Mouse (Mus musculus): ENCODE measurements around the gene Tmem59. TPM values are rescaled to one million over a fixed set of nuclear protein-coding genes. Genes with fewer than 3 reads are reported as not detected.

The Tmem59 gene
- total and polyA plus RNA-seq, 3 experiments, result 50.7 to 71.8 (median 68.5) TPM

DNA sequence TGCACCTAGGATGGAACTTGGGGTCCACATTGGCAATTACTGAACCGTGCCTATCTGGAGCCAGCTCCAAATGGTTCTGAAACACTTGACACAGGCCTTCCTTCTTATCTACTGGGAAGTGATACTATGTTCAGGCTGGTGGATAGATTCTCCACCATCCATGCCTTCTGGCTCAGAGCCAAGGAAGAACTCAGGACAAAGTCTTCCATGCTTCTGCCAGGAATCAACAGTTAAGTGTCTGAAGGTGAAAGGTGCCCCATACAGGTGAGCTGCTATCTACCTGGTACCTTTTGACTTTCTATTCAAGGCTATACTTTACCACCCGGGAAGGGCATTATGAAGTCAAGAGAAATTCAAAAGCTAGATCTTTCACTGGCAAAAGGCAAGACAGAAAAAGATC lies 60.1 kb downstream of the Tmem59 start:
- no peak overlapping the region for H3K9ac ChIP-seq (ENCODE audit: insufficient read depth, low read depth)
- H3K27ac ChIP-seq (ENCODE audit: insufficient read depth, low read depth), result no peak overlapping the region
- no peaks in the 10 kb centered on the region for H3K27me3 ChIP-seq (replicated peaks)
- no peak for DNase-seq (ENCODE audit: extremely low read depth)
- TF ChIP-seq MAZ (IDR thresholded peaks at IDR 0.05; ENCODE audit: low read depth, low read length) (no peak), BHLHE40 (IDR thresholded peaks at IDR 0.05; ENCODE audit: low read depth, low read length) (no peak), SIN3A (IDR thresholded peaks at IDR 0.05; ENCODE audit: low read length) (no peak), ZNF384 (IDR thresholded peaks at IDR 0.05; ENCODE audit: low read depth, low read length) (no peak), RAD21 (IDR thresholded peaks at IDR 0.05; ENCODE audit: low read depth, low read length) (no peak), UBTF (IDR thresholded peaks at IDR 0.05; ENCODE audit: low read depth, low read length) (no peak), TBP (conservative IDR thresholded peaks at IDR 0.05; ENCODE audit: low read depth, low read length) (no peak), POLR2AphosphoS2 (IDR thresholded peaks at IDR 0.05; ENCODE audit: low read depth, low read length) (no peak), ELF1 (IDR thresholded peaks at IDR 0.05; ENCODE audit: low read depth, low read length) (no peak), ZMIZ1 (IDR thresholded peaks at IDR 0.05; ENCODE audit: low read depth, low read length) (no peak), NRF1 (IDR thresholded peaks at IDR 0.05; ENCODE audit: low read depth, low read length) (no peak), POLR2A (IDR thresholded peaks at IDR 0.05; ENCODE audit: low read depth, low read length) (no peak), ETS1 (conservative IDR thresholded peaks at IDR 0.05; ENCODE audit: low read depth, low read length) (no peak), MAFK (IDR thresholded peaks at IDR 0.05; ENCODE audit: insufficient replicate concordance, low read length) (no peak)
- no peaks in the 10 kb centered on the region for H3K9me3 ChIP-seq (replicated peaks; ENCODE audit: low read length)
- H3K4me3 ChIP-seq (replicated peaks in 1 of 3; ENCODE audit: low read depth in 2 of 3, low read length in 2 of 3, poor library complexity in 1 of 3), result no peak overlapping the region
- H3K4me2 ChIP-seq (ENCODE audit: insufficient read depth, low read depth, poor library complexity, severe bottlenecking), result no peak overlapping the region
- in situ Hi-C loops (cut with MboI; ENCODE audit: low pct_ligation_motif_present, low pct_unique_long_range_greater_than_20kb, low sequenced_read_pairs), result no loop called here
- no peaks in the 10 kb centered on the region for H3K79me2 ChIP-seq (replicated peaks; ENCODE audit: control insufficient read depth, extremely low read depth, insufficient read depth, poor library complexity, severe bottlenecking)
- peaks cover 45 to 85% of the 10 kb centered on the region in 2 experiments for H3K36me3 ChIP-seq (replicated peaks in 1 of 2; ENCODE audit: control insufficient read depth in 1 of 2, insufficient read depth in 1 of 2, low read length in 1 of 2)
- H3K4me1 ChIP-seq (ENCODE audit: control insufficient read depth in 1 of 2, insufficient read depth in 2 of 2), result peaks cover 3 to 5% of the 10 kb centered on the region in 2 experiments; a peak in 3 of 4 replicates
- dilution Hi-C loops (cut with MboI; ENCODE audit: extremely low pct_ligation_motif_present, extremely low pct_unique_long_range_greater_than_20kb, low sequenced_read_pairs), result no loop called here

GRCm38 (mm10) chr4:107240196-107240595 lies 62.0 kb downstream of the Tmem59 start:
- no peak for TF ChIP-seq UBTF (IDR thresholded peaks at IDR 0.05; ENCODE audit: low read depth, low read length)
- TF ChIP-seq ZC3H11A (IDR thresholded peaks at IDR 0.05; ENCODE audit: low read depth, low read length), result no peak
- TF ChIP-seq SIN3A (IDR thresholded peaks at IDR 0.05; ENCODE audit: low read length), result no peak
- no peak for TF ChIP-seq JUND (conservative IDR thresholded peaks at IDR 0.05; ENCODE audit: low read depth, low read length)
- TF ChIP-seq TCF12 (IDR thresholded peaks at IDR 0.05; ENCODE audit: low read depth, low read length), result no peak
- no peak for TF ChIP-seq ZMIZ1 (IDR thresholded peaks at IDR 0.05; ENCODE audit: low read depth, low read length)
- no peak for TF ChIP-seq ETS1 (conservative IDR thresholded peaks at IDR 0.05; ENCODE audit: low read depth, low read length)
- no peak for TF ChIP-seq RCOR1 (conservative IDR thresholded peaks at IDR 0.05; ENCODE audit: low read depth, low read length)
- TF ChIP-seq EP300 (IDR thresholded peaks at IDR 0.05; ENCODE audit: low read length), result no peak
- no peak for TF ChIP-seq PAX5 (IDR thresholded peaks at IDR 0.05; ENCODE audit: low read length)
- TF ChIP-seq NRF1 (IDR thresholded peaks at IDR 0.05; ENCODE audit: low read depth, low read length), result no peak
- Histone ChIP-seq H3K9me3 (replicated peaks; ENCODE audit: low read length) (no peaks in the 10 kb centered on the region), H3K27ac (ENCODE audit: insufficient read depth, low read depth) (no peak overlapping the region), H3K9ac (ENCODE audit: insufficient read depth, low read depth) (no peak overlapping the region), H3K36me3 (replicated peaks in 1 of 2; ENCODE audit: control insufficient read depth in 1 of 2, insufficient read depth in 1 of 2, low read length in 1 of 2) (peaks cover 33 to 81% of the 10 kb centered on the region in 2 experiments), H3K79me2 (replicated peaks; ENCODE audit: control insufficient read depth, extremely low read depth, insufficient read depth, poor library complexity, severe bottlenecking) (no peaks in the 10 kb centered on the region), H3K4me2 (ENCODE audit: insufficient read depth, low read depth, poor library complexity, severe bottlenecking) (no peak overlapping the region), H3K4me1 (ENCODE audit: control insufficient read depth in 1 of 2, insufficient read depth in 2 of 2) (peaks cover 7 to 18% of the 10 kb centered on the region in 2 experiments; a peak in 3 of 4 replicates), H3K4me3 (replicated peaks in 1 of 3; ENCODE audit: low read depth in 2 of 3, low read length in 2 of 3, poor library complexity in 1 of 3) (no peak overlapping the region), H3K27me3 (replicated peaks) (no peaks in the 10 kb centered on the region)
- no peak for DNase-seq (ENCODE audit: extremely low read depth)
- in situ Hi-C loops (cut with MboI; ENCODE audit: low pct_ligation_motif_present, low pct_unique_long_range_greater_than_20kb, low sequenced_read_pairs) (no loop called here), dilution Hi-C loops (cut with MboI; ENCODE audit: extremely low pct_ligation_motif_present, extremely low pct_unique_long_range_greater_than_20kb, low sequenced_read_pairs) (no loop called here)
